Mouse (Mus musculus) adrenal gland, postnatal 14 days (tissue): ENCODE measurements at regions not wholly inside any gene's neighbourhood (a gene's known extent, or its start where the extent isn't known, plus 50 kb on each side); places are given as distances from the start of the nearest gene placed in this dataset.
A peak's percentile ranks its signal among the peaks of the same experiment; 100 is the strongest.

Experiments used
- DNase-seq: peaks from one replicate; pipeline ENCODE4 v3.0.0; 2021; ENCODE audit warnings: mixed read lengths

- no peak for DNase-seq
Observed at GRCm38 (mm10) chr10:44728963-44729362, 200.7 kb upstream of the Prdm1 start.

GRCm38 (mm10) chr10:44724575-44724974 is 196.3 kb upstream of the Prdm1 start:
- no peak for DNase-seq

- DNase-seq, result no peak
Observed at GRCm38 (mm10) chr10:44723845-44724244, 195.5 kb upstream of the Prdm1 start.

- peak; percentile 51 for DNase-seq
Observed at GRCm38 (mm10) chr10:44723321-44723720, 195.0 kb upstream of the Prdm1 start.

GRCm38 (mm10) chr10:44721670-44722069 is 193.4 kb upstream of the Prdm1 start:
- no peak for DNase-seq

- no peak for DNase-seq
Observed at GRCm38 (mm10) chr10:44716612-44717011, 188.3 kb upstream of the Prdm1 start.

- DNase-seq, result no peak
Observed at GRCm38 (mm10) chr10:44715902-44716301, 187.6 kb upstream of the Prdm1 start.

GRCm38 (mm10) chr10:44708830-44709229 is 180.5 kb upstream of the Prdm1 start:
- no peak for DNase-seq

- DNase-seq, result no peak
Observed at GRCm38 (mm10) chr10:44704143-44704542, 175.8 kb upstream of the Prdm1 start.

- peak; percentile 62 for DNase-seq
Observed at GRCm38 (mm10) chr10:44702108-44702507, 173.8 kb upstream of the Prdm1 start.

- DNase-seq, result peak; percentile 32
Observed at GRCm38 (mm10) chr10:44699988-44700537, 171.8 kb upstream of the Prdm1 start.

GRCm38 (mm10) chr10:44697966-44698365 is 169.7 kb upstream of the Prdm1 start:
- no peak for DNase-seq

- DNase-seq, result no peak
Observed at GRCm38 (mm10) chr10:44696973-44697372, 168.7 kb upstream of the Prdm1 start.

GRCm38 (mm10) chr10:44691590-44692327 is 163.5 kb upstream of the Prdm1 start:
- no peak for DNase-seq

- no peak for DNase-seq
Observed at GRCm38 (mm10) chr10:44688555-44688954, 160.3 kb upstream of the Prdm1 start.

- no peak for DNase-seq
Observed at GRCm38 (mm10) chr10:44686055-44686454, 157.8 kb upstream of the Prdm1 start.

GRCm38 (mm10) chr10:44685215-44685614 is 156.9 kb upstream of the Prdm1 start:
- no peak for DNase-seq

- no peak for DNase-seq
Observed at GRCm38 (mm10) chr10:44676506-44676905, 148.2 kb upstream of the Prdm1 start.

GRCm38 (mm10) chr10:44665509-44666144 is 137.3 kb upstream of the Prdm1 start:
- peak; percentile 9 for DNase-seq

- DNase-seq, result no peak
Observed at GRCm38 (mm10) chr10:44659499-44659898, 131.2 kb upstream of the Prdm1 start.

GRCm38 (mm10) chr10:44653761-44654160 is 125.5 kb upstream of the Prdm1 start:
- no peak for DNase-seq

- DNase-seq, result no peak
Observed at GRCm38 (mm10) chr10:44647021-44647420, 118.7 kb upstream of the Prdm1 start.

- no peak for DNase-seq
Observed at GRCm38 (mm10) chr10:44646615-44647014, 118.3 kb upstream of the Prdm1 start.

- DNase-seq, result no peak
Observed at GRCm38 (mm10) chr10:44641616-44642015, 113.3 kb upstream of the Prdm1 start.
